Comparison of ENCODE assay signal across 8 mouse cellular contexts in the genomic region with DNA sequence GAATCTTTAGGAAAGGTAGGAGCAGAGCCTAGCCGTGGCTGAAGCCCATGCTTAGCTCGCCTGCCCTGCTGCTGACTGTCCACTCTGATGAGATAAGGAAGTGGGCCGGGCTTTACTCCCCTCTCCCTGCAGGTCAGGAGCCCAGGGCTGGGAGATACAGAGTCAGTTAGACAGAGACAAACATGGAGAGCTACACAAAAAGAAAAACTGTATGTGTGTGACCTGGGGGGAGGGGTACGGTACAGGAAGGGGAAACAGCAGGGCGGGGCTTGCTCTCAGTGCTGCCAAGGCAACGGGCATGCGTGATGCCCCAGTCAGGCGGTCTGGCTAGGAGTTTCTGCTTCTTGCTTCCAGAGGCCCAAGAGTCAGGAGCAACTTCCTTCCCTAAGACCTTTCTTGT. TPM values are rescaled to one million over a fixed set of nuclear protein-coding genes. Genes with fewer than 3 reads are reported as not detected.
DNase-seq lines count a peak whose midpoint lies in the region; ATAC-seq lines count a peak whose summit lies in the region.

No protein-coding gene starts in this region.

- peak overlapping the region; percentile 73 for H3K27ac ChIP-seq in liver, embryonic 13.5 days

- peak overlapping the region; percentile 27 for H3K4me2 ChIP-seq in liver, embryonic 13.5 days

- ATAC-seq in liver, embryonic 13.5 days (ENCODE audit: low read depth), result peak; percentile 40; the same call in 1 of the 2 replicates

- no peak overlapping the region for H3K4me3 ChIP-seq in liver, embryonic 13.5 days (replicated peaks)

- H3K27me3 ChIP-seq in liver, embryonic 13.5 days, result no peaks in the 10 kb centered on the region

- peaks cover 38% of the 10 kb centered on the region for H3K4me1 ChIP-seq in liver, embryonic 13.5 days (replicated peaks)

- H3K9ac ChIP-seq in liver, embryonic 13.5 days, result no peak overlapping the region

- WGBS in liver, embryonic 13.5 days (ENCODE audit: insufficient replicate concordance), result 22% methylated on average over 8 of the region's 8 CpGs

- peaks cover 79% of the 10 kb centered on the region for H3K36me3 ChIP-seq in liver, embryonic 13.5 days

- peak; percentile 56 for DNase-seq in adrenal gland, postnatal 10 days
- no peak for DNase-seq in adrenal gland, adult 8-10 months
- peak; percentile 66 for DNase-seq in R1 (ENCODE audit: low read depth, low spot score)
- DNase-seq in heart, postnatal 4 days, result peak; percentile 69
- peak; percentile 38 for DNase-seq in liver, embryonic 13.5 days
- peak; percentile 31 for DNase-seq in thymus, postnatal 25 days
- DNase-seq in cerebellum, postnatal 4 days (ENCODE audit: low spot score in 2 of 2), result no peak
- no peak for DNase-seq in gastrocnemius, postnatal 10 days

- no peaks in the 10 kb centered on the region for H3K9me3 ChIP-seq in liver, embryonic 13.5 days (replicated peaks)

RNA-seq across cellular contexts. Expression of a gene that starts 1.0 kb away (rescaled TPM):
- total RNA-seq in adrenal gland, postnatal 10 days (2021), result 100 to 1,000 TPM; 139 to 162 TPM
- 100 to 1,000 TPM; 619 to 722 (median 665) TPM for total RNA-seq in adrenal gland, adult 8-10 months (2022)
- 10 to 100 TPM; 41.3 to 43.8 TPM for total RNA-seq in heart, postnatal 4 days (2021)
- 9.8 and 10.7 TPM in 2 replicates for polyA plus RNA-seq in liver, embryonic 13.5 days (2015; fragmentation: Nextera tagmentation; extraction: Ambion mirVana)
- total RNA-seq in gastrocnemius, postnatal 10 days (2021), result 10 to 100 TPM; 19.7 to 29.7 TPM

RNA-seq across cellular contexts. Expression of a gene that starts 19.6 kb away (rescaled TPM):
- total RNA-seq in adrenal gland, postnatal 10 days (2021), result 10 to 100 TPM; 40.8 to 51.6 TPM
- total RNA-seq in adrenal gland, adult 8-10 months (2022), result 10 to 100 TPM; 62.2 to 74.5 (median 65.2) TPM
- 10 to 100 TPM; 31.1 to 36.1 TPM for total RNA-seq in heart, postnatal 4 days (2021)
- 49.4 and 50.4 TPM in 2 replicates for polyA plus RNA-seq in liver, embryonic 13.5 days (2015; fragmentation: Nextera tagmentation; extraction: Ambion mirVana)
- 10 to 100 TPM; 27.7 to 29.4 TPM for total RNA-seq in gastrocnemius, postnatal 10 days (2021)

RNA-seq across cellular contexts. Expression of a gene that starts 52.7 kb away (rescaled TPM):
- 10 to 100 TPM; 13.3 to 13.4 TPM for total RNA-seq in adrenal gland, postnatal 10 days (2021)
- total RNA-seq in adrenal gland, adult 8-10 months (2022), result 10 to 100 TPM in 1 of 4 experiments, 1 to 10 TPM in 3; 4.3 to 10.2 (median 6.4) TPM
- total RNA-seq in heart, postnatal 4 days (2021), result 10 to 100 TPM; 13.5 to 14.6 TPM
- polyA plus RNA-seq in liver, embryonic 13.5 days (2015; fragmentation: Nextera tagmentation; extraction: Ambion mirVana), result 0.37 and 0.83 TPM in 2 replicates
- total RNA-seq in gastrocnemius, postnatal 10 days (2021), result 10 to 100 TPM; 23.9 to 26.3 TPM

Comparison
In these comparisons a context has a peak if more than half of its experiments do, and no peak if none do; other contexts are left out.
1. DNase-seq: peak in adrenal gland, postnatal 10 days (single experiment), R1 (single experiment), heart, postnatal 4 days (single experiment), liver, embryonic 13.5 days (single experiment) and thymus, postnatal 25 days (single experiment); none in adrenal gland, adult 8-10 months (single experiment), cerebellum, postnatal 4 days (0 of 2) and gastrocnemius, postnatal 10 days (single experiment).